Mouse (Mus musculus) large intestine, adult 2 months (tissue): ENCODE data around the gene Ppp3ca. TPM values are rescaled to one million over a fixed set of nuclear protein-coding genes. Genes with fewer than 3 reads are reported as not detected.

ENCODE experiments used
- DNase-seq: peaks from one replicate; pipeline ENCODE4 v3.0.0-alpha.2; 2012; ENCODE audit warnings: low read depth, low spot score
- WGBS: fragments of 180-500 bp; shearing (Covaris S2); methylation state at CpG from one replicate; pipeline ENCODE4 v1.1.7; 2018; 5-methylcytosine and 5-hydroxymethylcytosine counted together
- polyA plus RNA-seq: library from polyadenylated mRNA; depleted of rRNA; stranded (reverse); fragments of >200 nt; gene quantifications from 2 replicates; pipeline ENCODE4 v1.2.3, GENCODE M21; 2012

Ppp3ca gene
- polyA plus RNA-seq, 1 experiment: 8.4 TPM

GRCm38 (mm10) chr3:136873809-136874449, 204.0 kb downstream of the Ppp3ca start:
- DNase-seq: no peak

DNA sequence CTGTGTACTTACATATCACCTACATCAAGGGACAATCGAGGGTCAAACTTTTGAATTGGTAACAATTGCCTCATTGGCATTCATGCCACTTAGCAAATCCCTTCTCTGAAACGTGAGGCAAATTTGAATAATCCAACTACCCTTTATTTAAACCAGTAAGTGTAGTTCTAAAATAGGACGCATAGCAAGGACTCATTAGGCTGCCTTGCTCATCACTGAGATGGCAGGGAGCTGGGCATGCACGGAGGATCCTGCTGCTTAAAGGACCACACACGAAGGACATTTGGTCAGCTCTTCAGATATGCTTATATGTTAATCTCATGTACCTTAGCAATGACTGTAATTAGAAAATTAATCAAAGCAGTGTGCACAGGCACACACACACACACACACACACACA, 204.6 kb downstream of the Ppp3ca start:
- DNase-seq: no peak
- WGBS: 87% methylated on average over 5 of the region's 5 CpGs

More at GRCm38 (mm10) chr3:136873809-136874449, 204.0 kb downstream of the Ppp3ca start:
- 92% methylated on average over 7 of the region's 7 CpGs for WGBS

GRCm38 (mm10) chr3:136887741-136888140, 217.8 kb downstream of the Ppp3ca start:
- no peak for DNase-seq
- 83% methylated on average over 9 of the region's 9 CpGs for WGBS

- 89% methylated on average over 3 of the region's 3 CpGs for WGBS
- DNase-seq: no peak
Observed at GRCm38 (mm10) chr3:136892140-136892539, 222.2 kb downstream of the Ppp3ca start.

DNA sequence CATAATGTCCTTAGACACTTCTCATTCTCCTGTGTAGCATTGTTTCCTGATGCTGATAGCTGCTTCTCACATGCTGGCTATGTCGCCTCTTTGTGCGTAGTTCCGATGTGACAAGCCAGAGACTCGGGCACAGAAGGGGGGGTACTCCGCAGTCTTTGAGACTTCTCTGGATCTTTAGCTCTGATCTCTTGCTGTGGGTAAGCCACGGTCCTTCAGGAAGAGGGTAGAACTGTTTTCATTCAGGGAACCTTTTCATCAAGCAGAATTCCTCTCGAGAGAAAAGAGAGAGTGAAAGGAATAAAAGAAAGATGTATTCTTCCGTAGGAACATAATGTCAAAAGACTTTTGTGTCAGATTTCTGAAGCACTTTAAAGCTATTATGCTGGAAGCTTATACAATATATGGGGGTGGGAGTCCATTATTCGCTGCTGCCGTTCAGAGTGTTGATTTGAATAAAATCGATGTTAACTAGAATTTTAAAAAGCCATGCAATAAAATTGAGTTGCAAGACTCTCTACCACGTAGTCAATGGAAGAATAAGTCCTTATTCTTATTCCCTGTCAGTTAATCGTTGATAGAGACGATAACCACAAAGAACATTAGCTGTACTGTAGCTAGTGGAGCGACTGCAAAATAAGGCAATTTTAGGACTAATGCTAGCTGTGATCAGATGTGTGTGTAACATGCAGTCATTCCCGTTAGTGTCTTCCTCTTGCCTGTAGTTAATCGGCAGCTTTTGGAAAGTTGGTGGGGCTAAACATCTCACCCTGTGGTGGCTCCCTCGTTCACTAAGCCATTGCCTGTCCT, 223.9 kb downstream of the Ppp3ca start:
- no peak for DNase-seq

GRCm38 (mm10) chr3:136895498-136895897, 225.6 kb downstream of the Ppp3ca start:
- no peak for DNase-seq

More for the DNA sequence above, 223.9 kb downstream of the Ppp3ca start:
- 90% methylated on average over 18 of the region's 18 CpGs for WGBS

- DNase-seq: no peak
- 78% methylated on average over 4 of the region's 4 CpGs for WGBS
Observed at GRCm38 (mm10) chr3:136896276-136896675, 226.4 kb downstream of the Ppp3ca start.

GRCm38 (mm10) chr3:136899744-136900143, 229.8 kb downstream of the Ppp3ca start:
- WGBS: 97% methylated on average over 2 of the region's 2 CpGs
- DNase-seq: no peak

DNA sequence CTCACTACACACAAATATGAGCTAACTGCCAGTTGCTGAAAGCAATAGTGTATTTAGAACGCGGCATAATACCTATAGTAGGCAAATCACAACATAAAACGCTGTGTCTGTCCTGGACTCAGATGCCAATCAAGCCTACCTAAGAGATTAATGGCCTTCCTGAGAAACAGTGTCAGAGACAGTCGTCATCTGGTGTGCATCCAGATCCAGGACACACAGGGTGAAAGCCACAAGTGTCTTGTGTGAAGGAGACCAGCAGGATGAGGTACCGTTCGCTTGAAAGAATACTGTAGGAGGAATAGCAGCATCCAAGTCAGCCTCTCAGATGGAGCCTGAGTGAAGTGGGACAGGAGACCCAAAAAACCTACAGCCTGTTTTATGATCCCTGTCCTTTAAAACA, 231.1 kb downstream of the Ppp3ca start:
- no peak for DNase-seq
- 95% methylated on average over 6 of the region's 6 CpGs for WGBS

DNA sequence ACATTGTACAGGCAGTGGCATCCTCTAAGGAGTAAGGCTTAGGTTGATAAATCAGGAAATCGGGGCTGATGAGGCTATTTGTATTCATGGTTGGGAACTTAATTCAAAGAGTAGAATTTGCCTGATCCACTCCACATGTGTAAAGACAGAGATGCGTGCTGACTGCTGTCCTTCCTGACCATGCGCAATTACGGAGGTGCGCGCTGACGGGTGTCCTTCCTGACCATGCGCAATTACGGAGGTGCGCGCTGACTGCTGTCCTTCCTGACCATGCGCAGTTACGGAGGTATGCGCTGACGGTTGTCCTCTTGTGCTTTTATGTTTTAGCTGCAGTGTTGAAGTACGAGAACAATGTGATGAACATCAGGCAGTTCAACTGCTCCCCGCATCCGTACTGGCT, 232.9 kb downstream of the Ppp3ca start:
- WGBS: 97% methylated on average over 18 of the region's 18 CpGs
- DNase-seq: no peak

DNA sequence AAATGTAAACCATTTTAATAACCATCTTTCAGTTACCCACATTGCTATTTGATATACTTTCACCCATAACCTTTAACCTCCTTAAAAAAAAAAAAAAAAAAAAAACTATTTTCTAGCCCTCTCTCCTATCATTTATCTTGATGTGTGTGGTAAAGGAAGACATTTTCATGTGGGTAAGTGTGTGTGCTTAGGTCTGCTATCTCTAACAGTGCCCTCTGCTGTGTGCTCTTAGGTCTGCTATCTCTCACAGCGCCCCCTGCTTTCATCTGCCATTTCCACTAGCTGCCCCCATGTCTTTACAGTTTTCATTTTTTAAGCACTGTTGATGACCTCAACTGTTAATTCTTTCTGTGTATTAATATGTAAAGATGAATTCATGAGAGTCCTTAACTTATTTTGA, 235.7 kb downstream of the Ppp3ca start:
- DNase-seq: no peak
- WGBS: 84% methylated on average over 1 of the region's 1 CpGs

- 85% methylated on average over 3 of the region's 3 CpGs for WGBS
Observed at GRCm38 (mm10) chr3:136909534-136909933, 239.6 kb downstream of the Ppp3ca start.

GRCm38 (mm10) chr3:136911276-136911675, 241.4 kb downstream of the Ppp3ca start:
- no peak for DNase-seq
- 95% methylated on average over 8 of the region's 8 CpGs for WGBS

More at GRCm38 (mm10) chr3:136909534-136909933, 239.6 kb downstream of the Ppp3ca start:
- DNase-seq: no peak

- DNase-seq: no peak
- WGBS: 92% methylated on average over 7 of the region's 7 CpGs
Observed at GRCm38 (mm10) chr3:136917080-136917479, 247.2 kb downstream of the Ppp3ca start.

GRCm38 (mm10) chr3:136933071-136933470, 263.1 kb downstream of the Ppp3ca start:
- DNase-seq: no peak

- WGBS: 47% methylated on average over 7 of the region's 7 CpGs
- no peak for DNase-seq
Observed at GRCm38 (mm10) chr3:136940733-136941601, 271.0 kb downstream of the Ppp3ca start.

DNA sequence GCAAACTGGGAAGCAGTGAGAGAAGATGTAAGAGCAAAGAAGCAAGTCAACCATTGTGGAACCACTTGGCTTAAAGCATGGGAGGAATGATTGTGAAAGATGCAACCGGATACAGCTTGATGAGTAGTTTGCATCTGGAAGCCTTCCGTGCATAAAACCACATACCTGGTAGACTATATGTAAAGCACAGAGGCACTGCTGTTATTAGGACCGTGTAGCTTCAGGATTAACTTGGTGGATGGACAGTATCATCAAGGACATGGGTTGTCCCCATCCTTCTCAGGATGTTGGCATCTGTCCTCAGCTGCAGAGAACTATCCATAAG, 271.6 kb downstream of the Ppp3ca start:
- no peak for DNase-seq
- WGBS: 87% methylated on average over 3 of the region's 3 CpGs

GRCm38 (mm10) chr3:136945550-136945949, 275.6 kb downstream of the Ppp3ca start:
- WGBS: 47% methylated on average over 4 of the region's 4 CpGs
- no peak for DNase-seq

DNA sequence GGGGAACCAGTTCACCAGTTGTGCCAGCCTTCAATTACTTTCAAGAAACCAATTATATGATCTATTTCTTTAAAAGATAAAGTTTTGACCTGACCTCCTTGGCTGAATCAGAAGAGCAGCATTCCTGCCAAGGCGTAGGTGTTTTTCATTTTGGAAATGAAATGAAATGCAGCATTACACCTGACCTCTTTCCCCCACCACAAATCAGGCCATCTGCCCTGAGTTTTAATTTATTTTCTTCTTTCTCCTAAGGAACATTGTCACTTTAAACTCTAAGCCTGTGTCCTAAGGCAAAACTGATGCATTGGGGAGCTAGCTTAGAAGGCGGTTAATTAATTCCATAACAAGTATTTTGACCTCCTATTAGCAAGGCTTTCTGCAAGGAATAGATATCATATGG, 276.7 kb downstream of the Ppp3ca start:
- no peak for DNase-seq
- WGBS: 96% methylated on average over 2 of the region's 2 CpGs

GRCm38 (mm10) chr3:136948142-136948541, 278.2 kb downstream of the Ppp3ca start:
- WGBS: 61% methylated on average over 4 of the region's 4 CpGs
- no peak for DNase-seq
